Mouse (Mus musculus) left cerebral cortex, postnatal 4 days (tissue): Measurements from ENCODE around the gene Tmem30a. TPM values are rescaled to one million over a fixed set of nuclear protein-coding genes. Genes with fewer than 3 reads are reported as not detected.

ENCODE experiments used
- DNase-seq: peaks from one replicate; pipeline ENCODE4 v3.0.0-alpha.2; 2022
- intact Hi-C: fragments of 180-260 bp; cut with DNase I; formaldehyde crosslinking; loops from one replicate; pipeline ENCODE4 v1.15.1; 2025
- total RNA-seq, 2 experiments: library from RNA; stranded (reverse); gene quantifications; 2 replicates each; pipeline ENCODE4 v1.2.3; 2021

Gene Tmem30a
- total RNA-seq, 2 experiments from 2014 or later: 120 to 123 TPM

- intact Hi-C loops: no loop called here
- no peak for DNase-seq
Observed at GRCm38 (mm10) chr9:79796461-79797135, 3.3 kb upstream of the Tmem30a start.

- intact Hi-C loops: no loop called here
- DNase-seq: no peak
Observed at GRCm38 (mm10) chr9:79795076-79795475, 1.8 kb upstream of the Tmem30a start.

DNA sequence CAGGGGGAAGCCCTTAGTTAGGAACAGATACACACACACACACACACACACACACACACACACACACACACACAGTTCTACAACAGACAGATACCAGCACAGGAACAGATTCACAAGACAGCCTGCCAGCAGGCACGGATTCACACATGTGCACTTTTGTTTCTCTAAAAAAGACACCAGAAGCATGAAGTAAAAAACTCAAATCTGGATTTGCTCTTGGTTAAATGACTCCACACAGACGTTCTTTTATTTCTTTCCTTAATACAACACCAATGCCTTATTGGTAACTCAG, 7.6 kb downstream of the Tmem30a start:
- intact Hi-C loops: no loop called here
- no peak for DNase-seq

- intact Hi-C loops: no loop called here
- no peak for DNase-seq
Observed at GRCm38 (mm10) chr9:79784934-79785793, 8.1 kb downstream of the Tmem30a start.

DNA sequence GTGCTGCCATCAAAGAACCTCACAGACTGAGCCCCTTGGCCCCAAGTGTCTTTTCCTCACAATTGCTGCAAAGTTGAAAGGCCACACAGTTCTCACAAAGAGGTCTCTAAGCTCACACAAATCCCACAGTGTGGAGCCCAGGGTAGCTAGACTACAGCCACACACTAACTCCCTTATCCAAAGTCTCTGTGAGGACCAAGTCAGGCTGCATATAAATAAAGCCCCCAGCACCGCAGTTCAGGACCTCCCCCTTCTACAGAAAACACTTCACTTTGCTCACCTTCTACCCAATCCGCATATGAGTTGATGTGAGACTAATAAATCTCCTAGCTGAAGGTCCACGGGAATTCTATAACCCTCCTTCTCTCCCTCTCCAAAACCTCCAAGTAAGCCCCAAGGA, 8.9 kb downstream of the Tmem30a start:
- no peak for DNase-seq
- intact Hi-C loops: no loop called here

- no peak for DNase-seq
- intact Hi-C loops: no loop called here
Observed at GRCm38 (mm10) chr9:79779354-79779753, 14.0 kb downstream of the Tmem30a start.

GRCm38 (mm10) chr9:79766991-79767545, 26.2 kb downstream of the Tmem30a start:
- no peak for DNase-seq
- intact Hi-C loops: no loop called here

- DNase-seq: no peak
- intact Hi-C loops: no loop called here
Observed at GRCm38 (mm10) chr9:79765329-79765728, 28.0 kb downstream of the Tmem30a start.

DNA sequence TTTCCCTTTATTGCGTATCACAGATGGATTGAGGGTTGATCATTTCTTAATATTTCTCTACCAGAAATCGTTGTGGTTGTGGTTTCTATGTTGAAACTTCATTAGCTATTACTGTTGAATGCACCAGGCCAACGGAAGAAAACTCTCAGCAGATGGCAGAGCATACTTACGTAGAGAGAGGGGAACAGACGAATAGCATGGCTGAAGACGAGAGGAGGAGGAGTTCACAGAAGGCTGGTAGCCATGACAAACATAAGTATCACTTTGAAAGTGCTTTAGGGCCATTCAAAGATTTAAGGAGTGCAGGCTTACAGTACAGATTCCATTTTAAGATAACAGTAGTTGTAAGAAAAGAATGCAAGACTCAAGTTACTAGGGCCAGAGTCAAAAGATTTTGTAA, 30.8 kb downstream of the Tmem30a start:
- intact Hi-C loops: no loop called here
- DNase-seq: no peak

DNA sequence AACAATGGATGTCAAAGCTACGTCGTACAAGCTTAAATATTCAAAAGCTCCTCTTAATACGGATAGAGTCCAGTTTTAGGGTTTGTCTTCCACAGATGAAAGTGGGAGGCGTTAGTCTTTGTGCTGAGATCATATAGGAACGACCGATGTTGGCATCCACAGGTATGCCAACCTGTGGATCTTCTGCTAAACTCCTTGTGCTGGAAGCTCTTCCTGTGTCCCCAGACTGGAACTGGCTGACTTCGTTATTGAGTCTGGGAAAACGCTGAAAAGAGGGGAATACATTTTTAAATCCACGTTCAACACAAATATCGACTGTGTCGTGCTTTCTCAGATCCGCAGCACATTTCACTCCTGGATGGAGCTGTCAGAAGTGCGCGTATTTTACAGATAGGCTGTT, 33.2 kb downstream of the Tmem30a start:
- peak; percentile 3 for DNase-seq
- intact Hi-C loops: no loop called here

DNA sequence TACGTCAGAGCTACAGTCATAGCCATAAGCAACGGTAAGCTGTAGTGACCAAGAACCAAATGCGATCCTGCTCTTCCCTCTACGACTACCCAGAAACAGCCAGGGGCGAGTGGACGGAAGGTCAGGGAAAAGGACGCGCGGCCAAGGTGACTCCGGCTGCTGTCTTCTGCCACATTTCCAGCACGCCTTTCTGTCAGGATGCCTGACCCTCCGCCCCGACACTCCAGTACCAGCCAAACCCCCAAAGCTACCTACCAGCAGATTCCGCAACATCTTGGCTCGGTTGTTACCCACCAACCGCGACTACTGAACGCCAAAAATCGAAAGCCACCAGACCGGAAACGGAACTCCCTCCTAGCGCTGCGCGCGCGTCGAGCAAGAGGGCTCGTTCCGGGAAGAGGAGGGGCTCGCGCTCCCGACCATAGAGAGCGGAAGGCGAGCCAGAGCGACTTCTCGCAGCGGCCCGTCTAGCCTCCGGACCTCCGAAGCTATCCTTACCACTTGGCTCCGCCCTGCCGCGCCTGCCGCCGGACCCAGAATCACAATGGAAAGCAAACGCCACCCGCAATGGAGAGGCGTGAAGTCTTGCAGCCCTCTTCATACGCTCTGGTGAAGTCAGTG, 33.8 kb downstream of the Tmem30a start, which contains the start of gene Cox7a2:
Cox7a2 (minus strand) TSS at position 494 of the 621 bp plus-strand sequence.
- intact Hi-C loops: no loop called here

GRCm38 (mm10) chr9:79755311-79755710, 38.0 kb downstream of the Tmem30a start:
- intact Hi-C loops: no loop called here
- no peak for DNase-seq

More for the DNA sequence above, 33.8 kb downstream of the Tmem30a start, which contains the start of gene Cox7a2:
- DNase-seq: peak; percentile 96

DNA sequence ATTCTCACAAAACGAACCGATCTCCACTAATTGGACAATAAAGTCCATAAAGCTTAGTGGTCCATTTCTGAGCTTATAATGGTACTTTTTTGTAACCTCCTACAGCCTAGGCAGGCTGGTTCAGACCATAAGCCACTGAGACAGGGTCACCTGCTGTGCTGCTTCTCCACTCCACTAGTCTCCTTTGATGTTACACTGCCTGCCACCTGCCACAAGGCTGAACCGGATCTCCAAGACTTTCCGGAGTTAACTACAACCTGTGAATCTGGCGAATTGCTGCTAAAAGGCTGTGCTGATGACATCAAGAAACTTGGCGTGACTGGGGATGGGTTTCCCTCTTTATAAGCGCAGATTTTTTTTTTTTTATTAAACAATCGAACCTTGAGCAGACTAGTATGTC, 41.5 kb downstream of the Tmem30a start:
- DNase-seq: no peak
- intact Hi-C loops: no loop called here

GRCm38 (mm10) chr9:79750709-79751108, 42.6 kb downstream of the Tmem30a start:
- no peak for DNase-seq
- intact Hi-C loops: no loop called here

DNA sequence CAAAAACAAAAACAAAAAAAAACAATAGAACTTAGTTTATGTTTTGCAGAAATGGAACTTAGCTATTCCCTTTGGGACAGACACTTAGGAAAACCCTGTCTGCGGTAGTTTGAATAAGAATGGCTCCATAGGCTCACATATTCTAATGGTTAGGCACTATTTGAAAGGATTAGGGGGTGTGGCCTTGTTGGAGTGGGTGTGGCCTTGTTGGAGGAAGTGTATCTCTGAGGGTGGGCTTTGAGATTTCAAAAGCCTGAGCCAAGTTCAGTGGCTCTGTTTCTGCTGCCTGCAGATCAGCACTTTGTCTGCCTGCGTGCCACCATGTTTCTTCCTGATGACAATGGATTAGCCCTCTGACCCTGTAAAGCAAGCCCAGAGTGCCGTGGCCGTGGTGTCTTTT, 48.3 kb downstream of the Tmem30a start:
- intact Hi-C loops: no loop called here
- DNase-seq: no peak

- intact Hi-C loops: no loop called here
- DNase-seq: no peak
Observed at GRCm38 (mm10) chr9:79735608-79736007, 57.7 kb downstream of the Tmem30a start.

GRCm38 (mm10) chr9:79730301-79730700, 63.0 kb downstream of the Tmem30a start:
- DNase-seq: no peak
- intact Hi-C loops: no loop called here

DNA sequence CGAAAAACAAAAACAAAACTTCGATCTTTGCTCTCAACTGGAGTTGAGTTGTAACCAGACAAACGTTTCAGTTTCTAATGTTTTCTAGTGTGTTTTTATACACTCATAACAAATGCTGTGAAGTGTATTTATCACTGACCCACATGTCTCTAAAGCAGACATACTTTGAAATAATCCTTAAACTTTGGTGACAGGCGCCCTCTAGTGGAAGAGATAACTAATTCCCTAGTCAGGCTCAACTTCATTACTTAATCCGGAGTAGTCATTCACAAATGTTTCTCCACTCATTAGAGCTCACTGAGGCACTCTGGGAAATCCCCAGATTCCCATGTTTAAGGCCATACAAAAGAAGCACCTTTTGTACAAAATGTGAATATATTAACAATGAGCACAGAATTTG, 70.2 kb downstream of the Tmem30a start:
- no peak for DNase-seq
- intact Hi-C loops: loop anchor here (2.0 to 5.0 kb wide), 3 partner anchors 934 to 1121 kb away; no protein-coding TSS in a partner anchor

- intact Hi-C loops: loop anchor here (5.0 kb wide), 2 partner anchors 1074 to 1119 kb away; no protein-coding TSS in a partner anchor
- peak; percentile 71 for DNase-seq
Observed at GRCm38 (mm10) chr9:79721056-79721455, 72.3 kb downstream of the Tmem30a start.

GRCm38 (mm10) chr9:79720143-79720542, 73.2 kb downstream of the Tmem30a start:
- intact Hi-C loops: loop anchor here (5.0 kb wide), 2 partner anchors 1073 to 1118 kb away; no protein-coding TSS in a partner anchor
- DNase-seq: no peak

GRCm38 (mm10) chr9:79719451-79719850, 73.9 kb downstream of the Tmem30a start:
- peak; percentile 47 for DNase-seq
- intact Hi-C loops: loop anchor here (10.0 kb wide), 1 partner anchor 675 kb away; no protein-coding TSS in a partner anchor
